Mouse (Mus musculus) heart, adult 2 months (tissue): ENCODE data around the gene C1galt1c1. TPM values are rescaled to one million over a fixed set of nuclear protein-coding genes. Genes with fewer than 3 reads are reported as not detected.

ENCODE experiments used
- DNase-seq, 2 experiments: peaks; one replicate each; pipeline ENCODE4 v3.0.0; 2021
- H3K27ac ChIP-seq: fragments of 200-600 bp; 2 replicates; pipeline ENCODE4 v1.8.1; 2022
- H3K27me3 ChIP-seq: fragments of 200-500 bp; 2 replicates; pipeline ENCODE4 v1.6.1; 2012; ENCODE audit warnings: mild to moderate bottlenecking, low read length, inconsistent platforms, mixed read lengths; ENCODE audit not compliant: control insufficient read depth, insufficient read depth
- H3K36me3 ChIP-seq: fragments of 200-500 bp; 2 replicates; pipeline ENCODE4 v1.6.1; 2012; ENCODE audit warnings: low read length, inconsistent platforms; ENCODE audit not compliant: control insufficient read depth, insufficient read depth
- H3K4me1 ChIP-seq: fragments of 200-500 bp; 2 replicates; pipeline ENCODE4 v1.6.1; 2011; ENCODE audit warnings: low read length; ENCODE audit not compliant: control insufficient read depth, insufficient read depth
- H3K4me3 ChIP-seq: fragments of 200-600 bp; 2 replicates; pipeline ENCODE4 v1.8.1; 2022
- H3K79me2 ChIP-seq: fragments of 200-500 bp; replicated peaks from 2 replicates; pipeline ENCODE4 v1.6.1; 2012; ENCODE audit warnings: mild to moderate bottlenecking, inconsistent platforms, low read length, moderate library complexity, mixed read lengths; ENCODE audit not compliant: control insufficient read depth, insufficient read depth
- H3K9ac ChIP-seq: fragments of 200-500 bp; 2 replicates; pipeline ENCODE4 v1.6.1; 2012; ENCODE audit warnings: low read depth, mild to moderate bottlenecking, control low read depth, inconsistent platforms, low read length, mixed read lengths
- CTCF ChIP-seq: fragments of 200-600 bp; IDR thresholded peaks from 2 replicates; pipeline ENCODE4 v1.8.1; 2022; ENCODE audit warnings: antibody characterized with exemption, mild to moderate bottlenecking, moderate library complexity
- EP300 ChIP-seq: fragments of 200-500 bp; IDR thresholded peaks from 2 replicates; pipeline ENCODE4 v1.6.1; 2011; ENCODE audit warnings: low read depth, low read length, control low read depth; ENCODE audit not compliant: insufficient read depth
- POLR2A ChIP-seq: fragments of 200-500 bp; IDR thresholded peaks from 2 replicates; pipeline ENCODE4 v1.6.1; 2011; ENCODE audit warnings: mild to moderate bottlenecking, low read depth, low read length, control low read depth; ENCODE audit not compliant: insufficient read depth
- WGBS: fragments of 180-500 bp; shearing (Covaris S2); methylation state at CpG from one replicate; pipeline ENCODE4 v1.1.7; 2018; 5-methylcytosine and 5-hydroxymethylcytosine counted together
- intact Hi-C: fragments of 180-260 bp; cut with DNase I; formaldehyde crosslinking; loops from one replicate; pipeline ENCODE4 v1.15.1; 2025
- polyA plus RNA-seq: library from polyadenylated mRNA; depleted of rRNA; stranded (reverse); fragments of >200 nt; gene quantifications from 2 replicates; pipeline ENCODE4 v1.2.3, GENCODE M21; 2012
- total RNA-seq, 2 experiments: library from RNA; stranded (reverse); gene quantifications; 2 replicates each; pipeline ENCODE4 v1.2.3; 2021

Gene C1galt1c1
- total and polyA plus RNA-seq, 3 experiments = 6.2 to 13.1 (median 11.6) TPM

- TF ChIP-seq EP300 (no peak), POLR2A (no peak)
- Histone ChIP-seq H3K4me1 (no peaks in the 10 kb centered on the region), H3K27me3 (no peaks in the 10 kb centered on the region), H3K27ac (peak overlapping the region; percentile 69), H3K9ac (peak overlapping the region; percentile 68), H3K79me2 (no peaks in the 10 kb centered on the region), H3K4me3 (peak overlapping the region; percentile 61), H3K36me3 (no peaks in the 10 kb centered on the region)
- WGBS = 16% methylated on average over 3 of the region's 3 CpGs
- intact Hi-C loops = loop anchor here (1.0 to 10.0 kb wide), 4 partner anchors 34 to 146 kb away; partner anchors contain the start of genes C1galt1c1 and Lamp2
- peak in 1 of 2 experiments; percentile 22 for DNase-seq
Observed at GRCm38 (mm10) chrX:38600995-38601369, 33.9 kb downstream of the C1galt1c1 start.

DNA sequence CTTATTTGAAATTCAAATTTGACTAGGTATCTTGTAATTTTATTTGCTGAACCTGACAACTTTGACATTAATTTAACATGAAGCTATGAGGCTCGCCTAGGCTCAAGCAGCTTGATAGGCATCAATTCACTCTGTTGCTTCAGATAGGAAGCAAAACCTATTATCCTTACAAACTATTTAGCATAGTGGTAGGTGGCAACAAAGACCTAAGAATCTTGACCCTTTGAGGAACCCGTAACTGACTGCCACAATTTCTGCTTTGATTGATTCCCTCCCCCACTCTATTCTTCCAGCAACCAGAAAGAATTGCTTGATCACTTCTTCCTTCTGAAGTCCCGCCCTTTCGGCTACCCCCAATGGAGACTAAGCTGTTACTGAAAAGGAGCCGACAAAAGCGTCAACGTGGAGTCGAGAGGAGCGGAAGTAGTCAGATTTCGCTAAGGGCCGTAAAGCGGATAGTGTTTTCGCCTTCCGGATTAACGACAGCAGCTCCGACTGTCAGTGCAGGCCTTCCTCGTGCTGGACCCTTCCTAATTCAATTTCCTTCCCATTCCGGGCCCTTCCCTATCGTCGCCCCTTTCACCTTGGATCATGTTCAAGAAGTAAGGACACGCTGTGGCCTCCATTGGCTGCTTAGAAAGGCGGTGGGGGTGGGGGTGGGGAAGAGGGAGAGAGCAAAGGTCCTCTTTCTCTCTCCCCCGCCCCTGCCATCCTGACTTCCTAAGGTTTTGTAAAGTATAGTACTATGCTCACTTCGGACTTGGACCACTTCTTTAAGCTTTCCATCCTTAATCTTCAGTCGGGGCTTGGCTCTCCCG, 34.5 kb downstream of the C1galt1c1 start, which contains the start of gene Mcts1:
Mcts1 (plus strand) TSS at position 402 of the 818 bp plus-strand sequence.
- no peak for TF ChIP-seq CTCF
- peak; percentile 66 for TF ChIP-seq POLR2A
- H3K4me1 ChIP-seq = no peaks in the 10 kb centered on the region
- DNase-seq = peak; percentile 67 to 83
- H3K36me3 ChIP-seq = no peaks in the 10 kb centered on the region
- peak within 1 kb of the TSS; percentile 68 for H3K9ac ChIP-seq
- intact Hi-C loops = loop anchor here (1.0 to 10.0 kb wide), 4 partner anchors 35 to 146 kb away; partner anchors contain the start of genes C1galt1c1 and Lamp2
- no peaks in the 10 kb centered on the region for H3K79me2 ChIP-seq
- H3K27ac ChIP-seq = peak within 1 kb of the TSS; percentile 69
- 20% methylated on average over 26 of the region's 26 CpGs for WGBS
- H3K4me3 ChIP-seq = peak within 1 kb of the TSS; percentile 61
- H3K27me3 ChIP-seq = no peaks in the 10 kb centered on the region

GRCm38 (mm10) chrX:38593180-38593889, 41.6 kb downstream of the C1galt1c1 start:
- intact Hi-C loops = no loop called here
- H3K9ac ChIP-seq = no peak overlapping the region
- H3K4me1 ChIP-seq = no peaks in the 10 kb centered on the region; the same call in 1 of the 2 replicates
- no peaks in the 10 kb centered on the region for H3K79me2 ChIP-seq
- DNase-seq = no peak
- no peak overlapping the region for H3K4me3 ChIP-seq
- no peak overlapping the region for H3K27ac ChIP-seq
- 45% methylated on average over 5 of the region's 5 CpGs for WGBS
- TF ChIP-seq EP300 = no peak
- TF ChIP-seq CTCF = no peak
- TF ChIP-seq POLR2A = no peak
- no peaks in the 10 kb centered on the region for H3K27me3 ChIP-seq
- no peaks in the 10 kb centered on the region for H3K36me3 ChIP-seq

- TF ChIP-seq CTCF (no peak), POLR2A (no peak), EP300 (no peak)
- no peaks in the 10 kb centered on the region for H3K27me3 ChIP-seq
- WGBS = 79% methylated on average over 3 of the region's 3 CpGs
- no peak overlapping the region for H3K9ac ChIP-seq
- no peak overlapping the region for H3K27ac ChIP-seq
- no peaks in the 10 kb centered on the region for H3K79me2 ChIP-seq
- H3K4me1 ChIP-seq = no peaks in the 10 kb centered on the region; the same call in 1 of the 2 replicates
- no peak overlapping the region for H3K4me3 ChIP-seq
- H3K36me3 ChIP-seq = no peaks in the 10 kb centered on the region
- intact Hi-C loops = no loop called here
- no peak for DNase-seq
Observed at GRCm38 (mm10) chrX:38591749-38592148, 43.1 kb downstream of the C1galt1c1 start.

DNA sequence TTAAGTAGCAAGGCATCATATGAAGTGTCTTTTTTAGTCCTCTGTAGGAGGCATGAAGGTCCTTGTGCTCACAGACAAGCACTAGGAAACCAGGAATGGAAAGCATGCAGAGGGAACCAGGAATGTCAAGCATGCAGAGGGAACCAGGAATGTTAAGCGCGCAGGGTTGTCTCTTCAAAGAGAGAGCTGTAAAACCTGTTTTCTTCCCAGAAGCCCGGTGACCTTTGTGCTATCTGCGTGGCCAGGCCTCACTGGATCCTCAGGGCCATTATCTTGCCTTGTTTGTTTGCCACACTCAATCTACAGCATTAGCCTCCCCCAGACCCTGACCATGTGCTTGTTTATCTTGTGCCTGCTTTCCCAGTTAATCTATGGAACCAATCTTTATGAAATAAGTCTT, 45.1 kb downstream of the C1galt1c1 start:
- DNase-seq = no peak
- Histone ChIP-seq H3K27ac (no peak overlapping the region), H3K4me1 (no peaks in the 10 kb centered on the region; the same call in 1 of the 2 replicates), H3K4me3 (no peak overlapping the region), H3K79me2 (no peaks in the 10 kb centered on the region), H3K27me3 (no peaks in the 10 kb centered on the region), H3K36me3 (no peaks in the 10 kb centered on the region), H3K9ac (no peak overlapping the region)
- intact Hi-C loops = no loop called here
- WGBS = 45% methylated on average over 4 of the region's 4 CpGs
- TF ChIP-seq EP300 (no peak), POLR2A (no peak), CTCF (no peak)

- intact Hi-C loops = no loop called here
- Histone ChIP-seq H3K36me3 (no peaks in the 10 kb centered on the region), H3K27me3 (no peaks in the 10 kb centered on the region), H3K27ac (no peak overlapping the region), H3K9ac (no peak overlapping the region), H3K4me1 (no peaks in the 10 kb centered on the region), H3K79me2 (no peaks in the 10 kb centered on the region), H3K4me3 (no peak overlapping the region)
- DNase-seq = no peak
- TF ChIP-seq POLR2A = no peak
- no peak for TF ChIP-seq EP300
- no peak for TF ChIP-seq CTCF
Observed at GRCm38 (mm10) chrX:38583261-38583660, 51.6 kb downstream of the C1galt1c1 start.
